In the genomic region with DNA sequence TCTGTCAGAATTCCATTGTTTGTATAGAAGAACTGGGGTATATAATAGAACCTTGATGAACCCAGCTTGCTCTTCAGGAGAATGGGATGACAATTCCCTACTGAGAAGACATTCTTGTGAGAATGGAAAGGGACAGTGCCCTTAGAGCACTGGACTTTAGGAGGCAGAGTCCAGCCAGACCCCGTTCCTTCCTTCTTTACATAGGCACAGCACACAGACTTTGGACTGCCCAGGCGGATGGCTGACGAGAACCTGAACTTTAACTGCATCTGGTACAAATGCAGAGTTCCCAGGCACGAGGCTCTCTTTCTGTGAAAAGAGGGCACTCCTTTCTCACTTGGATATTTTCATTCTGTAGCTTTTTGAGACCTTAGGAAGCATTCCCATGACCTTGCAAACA, we compare ENCODE assay signal across 18 mouse cellular contexts.
"Had no signal": no experiment of that assay in that cellular context is flagged by ENCODE, and none has a peak within 500 bp of the region (broad histone marks: within the 10 kb centered on the region; RNA-seq: fewer than 3 reads in every experiment).

No protein-coding gene starts in this region.

- DNase-seq: kidney, adult 8-10 months; kidney, postnatal 25 days; layer of hippocampus, postnatal 36 days; lung, adult 2 months; lung, postnatal 14 days; lung, postnatal 4 days; retina, postnatal 1 day; right cerebral cortex, postnatal 25 days; spleen, adult 18-20 months; thymus, postnatal 25 days had no signal

- H3K9me3 ChIP-seq: intestine, embryonic 15.5 days; midbrain, embryonic 12.5 days; midbrain, embryonic 15.5 days; neural tube, embryonic 13.5 days; stomach, embryonic 15.5 days had no signal

- H3K27me3 ChIP-seq: intestine, embryonic 15.5 days; midbrain, embryonic 12.5 days; midbrain, embryonic 15.5 days; neural tube, embryonic 13.5 days; stomach, embryonic 15.5 days had no signal

- H3K27ac ChIP-seq: intestine, embryonic 15.5 days; left cerebral cortex, adult 2 months; liver, embryonic 14.5 days; midbrain, embryonic 12.5 days; midbrain, embryonic 15.5 days; neural tube, embryonic 13.5 days; stomach, embryonic 15.5 days had no signal

- H3K36me3 ChIP-seq: intestine, embryonic 15.5 days; midbrain, embryonic 12.5 days; midbrain, embryonic 15.5 days; neural tube, embryonic 13.5 days; stomach, embryonic 15.5 days had no signal

- H3K9ac ChIP-seq: intestine, embryonic 15.5 days; liver, embryonic 14.5 days; midbrain, embryonic 12.5 days; midbrain, embryonic 15.5 days; neural tube, embryonic 13.5 days; stomach, embryonic 15.5 days had no signal

- H3K4me2 ChIP-seq: intestine, embryonic 15.5 days; midbrain, embryonic 12.5 days; midbrain, embryonic 15.5 days; neural tube, embryonic 13.5 days; stomach, embryonic 15.5 days had no signal

- ATAC-seq: intestine, embryonic 15.5 days; midbrain, embryonic 15.5 days had no signal

- H3K4me1 ChIP-seq: intestine, embryonic 15.5 days; midbrain, embryonic 12.5 days; midbrain, embryonic 15.5 days; neural tube, embryonic 13.5 days; stomach, embryonic 15.5 days had no signal

- H3K4me3 ChIP-seq: intestine, embryonic 15.5 days; left cerebral cortex, adult 2 months; midbrain, embryonic 12.5 days; midbrain, embryonic 15.5 days; myocyte; neural tube, embryonic 13.5 days; stomach, embryonic 15.5 days had no signal
